Mouse (Mus musculus): ENCODE measurements around the gene Adgra1.

GRCm38 (mm10) chr7:139863076-139863475 is 29.1 kb downstream of the Adgra1 start:
- TF ChIP-seq CTCF (IDR thresholded peaks at IDR 0.05; ENCODE audit: borderline replicate concordance, insufficient read depth, low read depth, low read length) (no peak), POLR2A (IDR thresholded peaks at IDR 0.05; ENCODE audit: borderline replicate concordance, insufficient read depth, low read length) (no peak)

Data from cerebellum, adult 2 months (tissue).